Mouse (Mus musculus) heart, embryonic 13.5 days (tissue): ENCODE measurements around the gene Tex45. TPM values are rescaled to one million over a fixed set of nuclear protein-coding genes. Genes with fewer than 3 reads are reported as not detected.

Source experiments
- ATAC-seq: fragments of 200-750 bp; cut with Nextera tagmentation; 2 replicates; pipeline ENCODE4 v1.8.0; 2017; ENCODE audit warnings: moderate TSS enrichment; ENCODE audit not compliant: insufficient number of reproducible peaks, low FRiP score, low TSS enrichment; ENCODE audit errors: extremely low read depth
- H3K27ac ChIP-seq: fragments of 300-500 bp; sonication (generic); replicated peaks from 2 replicates; pipeline ENCODE4 v1.5.1; 2015; ENCODE audit warnings: moderate library complexity, mild to moderate bottlenecking, inconsistent platforms
- H3K27me3 ChIP-seq: fragments of 300-500 bp; sonication (generic); replicated peaks from 2 replicates; pipeline ENCODE4 v1.6.1; 2015; ENCODE audit warnings: mild to moderate bottlenecking, inconsistent platforms
- H3K36me3 ChIP-seq: fragments of 300-500 bp; sonication (generic); 2 replicates; pipeline ENCODE4 v1.6.1; 2015; ENCODE audit warnings: mild to moderate bottlenecking, inconsistent platforms
- H3K4me1 ChIP-seq: fragments of 300-500 bp; sonication (generic); 2 replicates; pipeline ENCODE4 v1.6.1; 2015; ENCODE audit warnings: inconsistent platforms
- H3K4me2 ChIP-seq: fragments of 300-500 bp; sonication (generic); 2 replicates; pipeline ENCODE4 v1.6.1; 2015; ENCODE audit warnings: inconsistent platforms, mild to moderate bottlenecking, moderate library complexity
- H3K4me3 ChIP-seq: fragments of 300-500 bp; sonication (generic); 2 replicates; pipeline ENCODE4 v1.5.1; 2015; ENCODE audit warnings: moderate library complexity, mild to moderate bottlenecking, inconsistent platforms
- H3K9ac ChIP-seq: fragments of 300-500 bp; sonication (generic); 2 replicates; pipeline ENCODE4 v1.6.1; 2015; ENCODE audit warnings: inconsistent platforms, mild to moderate bottlenecking, moderate library complexity
- H3K9me3 ChIP-seq: fragments of 300-500 bp; sonication (generic); 2 replicates; pipeline ENCODE4 v1.6.1; 2016; ENCODE audit warnings: inconsistent platforms
- WGBS: fragments of 180-500 bp; shearing (Covaris S2); methylation state at CpG from one replicate; pipeline ENCODE4 v1.1.7; 2015; ENCODE audit warnings: mixed read lengths; 5-methylcytosine and 5-hydroxymethylcytosine counted together
- polyA plus RNA-seq: library from polyadenylated mRNA; unstranded; fragments of >200 nt; fragmentation: Nextera tagmentation; extraction: Ambion mirVana; gene quantifications from 2 replicates; pipeline ENCODE4 v1.2.1, GENCODE M21; 2015

The Tex45 gene
- polyA plus RNA-seq, 1 experiment from 2014 or later: not detected

GRCm38 (mm10) chr8:3515260-3515671 lies 44.6 kb downstream of the Tex45 start, which contains the start of gene Pnpla6:
Gene Pnpla6 (plus strand): TSS chr8:3515384.
- Histone ChIP-seq H3K9ac (peak within 1 kb of the TSS; percentile 81), H3K9me3 (no peaks in the 10 kb centered on the region), H3K27me3 (no peaks in the 10 kb centered on the region), H3K4me2 (peak within 1 kb of the TSS; percentile 98), H3K36me3 (peaks cover 51% of the 10 kb centered on the region), H3K4me3 (peak within 1 kb of the TSS; percentile 74), H3K27ac (peak within 1 kb of the TSS; percentile 79), H3K4me1 (peaks cover 6% of the 10 kb centered on the region)
- ATAC-seq: peak; percentile 57; the same call in 1 of the 2 replicates
- WGBS: under 1% methylated on average over 25 of the region's 25 CpGs

DNA sequence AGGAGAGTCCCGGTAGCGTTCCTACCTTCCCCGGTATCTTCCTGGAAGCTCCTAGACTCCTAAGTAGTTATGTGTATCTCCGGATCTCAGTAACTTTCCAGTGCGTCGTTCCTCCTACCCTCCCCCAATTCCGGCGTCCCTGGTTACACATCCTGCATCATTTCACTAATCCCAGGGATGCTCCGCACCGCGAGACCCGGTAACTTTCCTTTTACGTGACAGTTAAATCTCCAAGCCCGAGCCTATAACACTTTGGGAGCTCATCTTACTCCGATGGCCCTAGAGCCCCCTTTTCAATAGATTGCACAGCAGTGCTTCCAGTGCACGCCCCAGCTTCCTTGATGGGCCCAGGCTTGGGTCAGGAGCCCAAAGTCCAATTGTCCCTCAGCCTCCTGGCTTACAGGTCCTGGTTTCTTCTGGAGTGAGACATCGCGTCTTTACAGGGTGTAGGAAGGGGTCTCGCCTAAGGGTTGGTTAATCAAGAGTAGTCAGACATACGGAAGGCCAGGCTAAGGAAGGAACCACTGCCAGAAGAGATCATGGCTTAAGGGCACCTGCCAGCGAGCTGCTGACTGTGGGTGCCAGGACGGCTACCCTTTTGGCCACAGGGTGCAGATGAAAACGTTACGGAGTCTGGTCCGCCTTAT lies 45.2 kb downstream of the Tex45 start:
- Histone ChIP-seq H3K27me3 (no peaks in the 10 kb centered on the region), H3K4me1 (peaks cover 6% of the 10 kb centered on the region), H3K4me2 (peak overlapping the region; percentile 98), H3K9ac (peak overlapping the region; percentile 81), H3K4me3 (peak overlapping the region; percentile 74), H3K27ac (peak overlapping the region; percentile 79), H3K36me3 (peaks cover 47% of the 10 kb centered on the region), H3K9me3 (no peaks in the 10 kb centered on the region)
- peak; percentile 9 for ATAC-seq
- under 1% methylated on average over 25 of the region's 25 CpGs for WGBS

DNA sequence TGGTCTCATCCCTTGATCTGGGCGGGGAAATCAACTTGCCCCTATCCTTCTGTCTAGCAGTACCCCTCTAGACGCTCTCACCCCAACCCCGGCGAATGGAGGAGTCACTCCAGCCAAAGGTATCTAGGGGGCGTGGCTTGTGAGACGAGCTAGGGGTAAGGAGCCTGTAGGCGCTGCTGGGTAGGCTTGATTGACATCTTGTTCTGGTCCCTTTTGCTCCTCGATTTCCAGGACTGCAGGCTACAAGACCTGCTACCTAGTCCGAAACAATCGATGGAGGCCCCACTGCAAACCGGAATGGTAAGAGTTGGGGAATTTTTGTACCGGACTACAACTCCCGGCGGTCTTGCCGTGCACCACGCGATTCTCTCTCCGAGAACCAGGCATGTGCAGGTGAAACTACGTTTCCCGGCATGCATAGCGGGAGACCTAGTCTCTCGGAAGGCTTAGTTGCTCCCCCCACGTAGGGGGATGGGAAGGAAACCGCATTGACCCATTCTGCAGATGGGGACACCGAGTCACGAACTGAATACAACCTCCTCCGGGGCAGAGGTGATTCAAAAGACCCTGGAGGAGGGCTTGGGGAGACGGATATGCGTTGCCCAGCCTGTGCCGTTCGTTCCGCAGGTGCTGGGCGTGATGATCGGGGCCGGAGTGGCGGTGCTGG lies 45.9 kb downstream of the Tex45 start:
- Histone ChIP-seq H3K4me3 (peak overlapping the region; percentile 74), H3K9me3 (no peaks in the 10 kb centered on the region), H3K36me3 (peaks cover 47% of the 10 kb centered on the region), H3K27ac (peak overlapping the region; percentile 79), H3K4me1 (peaks cover 6% of the 10 kb centered on the region), H3K9ac (peak overlapping the region; percentile 81), H3K27me3 (no peaks in the 10 kb centered on the region), H3K4me2 (peak overlapping the region; percentile 98)
- under 1% methylated on average over 36 of the region's 36 CpGs for WGBS
- ATAC-seq: peak; percentile 83

DNA sequence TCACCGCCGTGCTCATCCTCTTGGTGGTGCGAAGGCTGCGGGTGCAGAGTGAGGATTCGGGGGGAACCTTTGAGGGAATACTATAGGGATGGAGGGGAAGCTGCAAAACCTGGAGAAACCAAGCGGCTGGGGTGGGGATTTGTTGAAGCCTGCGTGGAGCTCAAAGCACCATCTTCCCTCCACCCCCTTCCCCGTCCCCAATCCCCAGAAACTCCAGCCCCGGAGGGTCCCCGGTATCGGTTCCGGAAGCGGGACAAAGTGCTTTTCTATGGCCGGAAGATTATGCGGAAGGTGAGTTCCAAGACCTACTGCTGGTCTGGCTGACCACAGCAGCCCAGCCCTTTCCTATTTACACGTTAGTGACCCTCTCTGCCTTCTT lies 46.4 kb downstream of the Tex45 start:
- Histone ChIP-seq H3K27ac (peak overlapping the region; percentile 57), H3K9ac (peak overlapping the region; percentile 81), H3K9me3 (no peaks in the 10 kb centered on the region), H3K27me3 (no peaks in the 10 kb centered on the region), H3K4me1 (peaks cover 6% of the 10 kb centered on the region), H3K4me3 (peak overlapping the region; percentile 74), H3K4me2 (peak overlapping the region; percentile 98), H3K36me3 (peaks cover 47% of the 10 kb centered on the region)
- ATAC-seq: no peak
- WGBS: 6% methylated on average over 16 of the region's 16 CpGs

DNA sequence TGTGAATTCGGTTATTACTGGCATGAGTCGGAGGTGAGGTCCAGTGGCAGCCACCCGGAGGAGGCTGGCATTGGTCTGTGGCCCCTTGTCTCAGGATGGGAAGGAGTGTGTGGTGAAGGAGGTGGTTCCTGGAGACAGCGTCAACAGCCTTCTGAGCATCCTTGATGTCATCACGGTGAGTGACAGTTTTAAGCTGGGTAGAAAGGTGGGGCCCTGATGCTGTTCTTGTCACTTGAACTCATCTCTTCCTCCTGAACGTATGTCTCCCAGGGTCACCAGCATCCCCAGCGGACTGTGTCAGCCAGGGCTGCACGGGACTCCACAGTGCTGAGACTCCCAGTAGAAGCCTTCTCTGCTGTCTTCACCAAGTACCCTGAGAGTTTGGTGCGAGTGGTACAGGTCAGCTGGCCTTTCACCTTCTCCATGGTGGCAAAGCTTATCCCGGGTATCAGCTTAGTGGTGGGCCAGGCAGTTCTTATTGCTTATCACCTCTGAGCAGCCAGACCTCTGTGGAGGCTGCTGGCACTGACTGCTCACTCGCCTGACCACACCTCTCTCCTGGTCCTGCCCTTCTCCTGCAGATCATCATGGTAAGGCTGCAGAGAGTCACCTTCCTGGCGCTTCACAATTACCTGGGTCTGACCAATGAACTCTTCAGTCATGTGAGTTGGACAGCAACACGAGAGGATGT lies 51.5 kb downstream of the Tex45 start:
- no peaks in the 10 kb centered on the region for H3K27me3 ChIP-seq
- no peak; the same call in 1 of the 2 replicates for ATAC-seq

GRCm38 (mm10) chr8:3530816-3531215 lies 60.2 kb downstream of the Tex45 start:
- H3K9me3 ChIP-seq: no peaks in the 10 kb centered on the region
- ATAC-seq: no peak
- no peak overlapping the region for H3K9ac ChIP-seq
- WGBS: 73% methylated on average over 5 of the region's 5 CpGs
- no peaks in the 10 kb centered on the region for H3K4me1 ChIP-seq
- no peaks in the 10 kb centered on the region for H3K27me3 ChIP-seq
- no peak overlapping the region for H3K4me3 ChIP-seq
- H3K27ac ChIP-seq: no peak overlapping the region
- H3K36me3 ChIP-seq: peaks cover 49% of the 10 kb centered on the region
- H3K4me2 ChIP-seq: no peak overlapping the region

More for the DNA sequence above, 51.5 kb downstream of the Tex45 start:
- Histone ChIP-seq H3K4me3 (no peak overlapping the region), H3K9me3 (no peaks in the 10 kb centered on the region), H3K27ac (no peak overlapping the region), H3K36me3 (peaks cover 69% of the 10 kb centered on the region), H3K9ac (no peak overlapping the region), H3K4me1 (no peaks in the 10 kb centered on the region; the same call in 1 of the 2 replicates), H3K4me2 (no peak overlapping the region)
- WGBS: 81% methylated on average over 13 of the region's 13 CpGs

DNA sequence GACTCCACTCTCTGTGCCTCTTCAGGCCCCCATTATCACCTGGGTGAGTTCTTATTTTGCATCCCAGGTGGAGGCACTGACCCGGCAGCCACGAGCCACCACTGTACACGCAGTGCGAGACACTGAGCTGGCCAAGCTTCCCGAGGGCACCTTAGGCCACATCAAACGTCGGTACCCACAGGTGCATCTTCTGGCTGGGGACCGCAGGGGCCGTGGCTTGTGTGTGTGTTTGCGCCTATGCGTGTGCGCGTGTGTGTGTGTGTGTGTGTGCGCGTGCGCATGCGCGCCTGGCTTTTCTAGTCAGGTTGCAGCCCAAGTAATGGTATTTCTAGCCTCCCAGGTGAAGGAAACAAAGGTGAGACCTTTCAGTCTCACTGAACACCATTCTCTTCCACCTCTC lies 61.3 kb downstream of the Tex45 start:
- ATAC-seq: no peak
- Histone ChIP-seq H3K9ac (no peak overlapping the region), H3K4me3 (no peak overlapping the region), H3K4me2 (no peak overlapping the region), H3K27me3 (no peaks in the 10 kb centered on the region), H3K27ac (no peak overlapping the region), H3K9me3 (no peaks in the 10 kb centered on the region), H3K4me1 (no peaks in the 10 kb centered on the region), H3K36me3 (peaks cover 50% of the 10 kb centered on the region)
- 91% methylated on average over 18 of the region's 18 CpGs for WGBS

DNA sequence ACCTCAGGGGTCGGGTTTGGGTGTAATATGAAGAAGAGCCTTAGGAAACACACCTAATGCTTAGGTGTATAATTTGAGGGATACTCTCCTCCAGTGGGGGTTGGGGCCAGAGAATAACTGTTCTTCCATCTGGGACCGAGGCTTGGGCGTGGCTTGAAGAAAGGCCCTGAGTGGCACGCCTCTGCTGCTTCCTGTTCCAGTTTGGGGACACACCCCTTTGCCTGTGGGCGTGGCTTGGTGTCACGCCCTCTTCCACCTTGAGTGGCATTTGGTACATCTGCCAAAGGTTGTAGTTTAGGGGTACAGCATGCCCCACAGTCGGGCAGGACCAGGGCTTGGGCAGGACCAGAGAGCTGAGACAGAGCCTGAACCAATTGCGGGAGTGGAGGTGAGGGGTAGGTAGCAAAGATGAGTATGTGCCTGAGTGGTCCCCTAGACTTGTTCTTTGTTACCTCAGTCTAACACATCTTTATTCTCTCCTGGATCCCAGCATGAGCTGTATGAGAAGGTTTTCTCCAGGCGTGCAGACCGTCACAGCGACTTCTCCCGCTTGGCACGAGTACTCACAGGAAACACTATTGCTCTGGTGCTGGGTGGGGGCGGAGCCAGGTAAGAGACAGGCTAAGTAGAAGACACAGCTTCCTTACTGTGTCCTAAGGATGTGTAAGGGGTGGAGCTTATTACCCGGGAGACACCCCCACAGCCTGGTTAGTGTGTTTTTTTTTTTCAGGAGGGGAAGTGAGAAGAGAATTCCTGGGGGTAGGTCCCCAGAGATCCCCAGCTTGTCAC lies 65.6 kb downstream of the Tex45 start:
- Histone ChIP-seq H3K36me3 (peaks cover 87% of the 10 kb centered on the region), H3K27ac (no peak overlapping the region), H3K4me1 (no peaks in the 10 kb centered on the region), H3K27me3 (no peaks in the 10 kb centered on the region), H3K4me3 (no peak overlapping the region), H3K9ac (no peak overlapping the region), H3K4me2 (no peak overlapping the region), H3K9me3 (no peaks in the 10 kb centered on the region)
- 53% methylated on average over 15 of the region's 15 CpGs for WGBS
- ATAC-seq: no peak

Other genes with a start within 250 kb of the Tex45 start
- 47.7 and 52.0 TPM in 2 replicates for gene Insr, start 191.2 kb upstream of the Tex45 start, polyA plus RNA-seq
- 0.14 TPM in 1 of 2 replicates, not detected in the other for gene A430078G23Rik, start 117.4 kb upstream of the Tex45 start, polyA plus RNA-seq
- 4.9 and 5.4 TPM in 2 replicates for gene Arhgef18, start 77.9 kb upstream of the Tex45 start, polyA plus RNA-seq
- gene Pex11g, start 3.2 kb upstream of the Tex45 start, polyA plus RNA-seq: 4.9 and 7.2 TPM in 2 replicates
- gene Zfp358, start 22.3 kb downstream of the Tex45 start, polyA plus RNA-seq: 30.7 and 32.0 TPM in 2 replicates
- gene Mcoln1, start 29.6 kb downstream of the Tex45 start, polyA plus RNA-seq: 46.1 and 46.7 TPM in 2 replicates
- gene Pnpla6, start 44.5 kb downstream of the Tex45 start, polyA plus RNA-seq: 16.6 and 18.0 TPM in 2 replicates
- 5.5 and 7.2 TPM in 2 replicates for gene C330021F23Rik, start 97.1 kb downstream of the Tex45 start, polyA plus RNA-seq
- gene Camsap3, start 116.4 kb downstream of the Tex45 start, polyA plus RNA-seq: 1.9 TPM in 2 replicates
- 32.8 TPM in 2 replicates for gene Xab2, start 150.5 kb downstream of the Tex45 start, polyA plus RNA-seq
- 97.0 and 108 TPM in 2 replicates for gene Pet100, start 150.7 kb downstream of the Tex45 start, polyA plus RNA-seq
- gene Pcp2, start 154.7 kb downstream of the Tex45 start, polyA plus RNA-seq: 0.11 TPM in 1 of 2 replicates, not detected in the other
- 45.6 and 51.8 TPM in 2 replicates for gene Stxbp2, start 160.1 kb downstream of the Tex45 start, polyA plus RNA-seq
- gene Retn, start 184.9 kb downstream of the Tex45 start, polyA plus RNA-seq: not detected in 2 replicates
- 0.42 TPM in 1 of 2 replicates, not detected in the other for gene Mcemp1, start 194.9 kb downstream of the Tex45 start, polyA plus RNA-seq
- 9.0 and 9.7 TPM in 2 replicates for gene Fcor, start 201.5 kb downstream of the Tex45 start, polyA plus RNA-seq
- 31.8 and 36.9 TPM in 2 replicates for gene Trappc5, start 205.4 kb downstream of the Tex45 start, polyA plus RNA-seq
- gene Fcer2a, start 223.3 kb downstream of the Tex45 start, polyA plus RNA-seq: 0.19 and 0.21 TPM in 2 replicates
- 3.7 and 5.9 TPM in 2 replicates for gene Clec4g, start 249.8 kb downstream of the Tex45 start, polyA plus RNA-seq